Mouse (Mus musculus): ENCODE data around the gene Smarcc2.
A peak's percentile ranks its signal among the peaks of the same experiment; 100 is the strongest.
"Not testable (repeated sequence)": the region's sequence is repeated elsewhere in the genome, so short reads cannot be mapped to it uniquely, and the experiment has no call there.

The Smarcc2 gene

GRCm38 (mm10) chr10:128442718-128443117 lies 16.3 kb upstream of the Smarcc2 start:
- DNase-seq (ENCODE audit: low spot score), result peak; percentile 17

- DNase-seq (ENCODE audit: low spot score), result no peak
These were observed 14.7 kb upstream of the Smarcc2 start for GRCm38 (mm10) chr10:128444354-128444753.

- DNase-seq (ENCODE audit: low spot score), result no peak
These were observed 13.6 kb upstream of the Smarcc2 start for GRCm38 (mm10) chr10:128445407-128445806.

GRCm38 (mm10) chr10:128451014-128451413 lies 8.0 kb upstream of the Smarcc2 start:
- no peak for DNase-seq (ENCODE audit: low spot score)

GRCm38 (mm10) chr10:128454471-128454870 lies 4.6 kb upstream of the Smarcc2 start:
- no peak for DNase-seq (ENCODE audit: low spot score)

- peak; percentile 72 for DNase-seq (ENCODE audit: low spot score)
These were observed 3.8 kb upstream of the Smarcc2 start for GRCm38 (mm10) chr10:128455280-128455679.

- DNase-seq (ENCODE audit: low spot score), result no peak
These were observed 1.4 kb upstream of the Smarcc2 start for GRCm38 (mm10) chr10:128457676-128458075.

- DNase-seq (ENCODE audit: low spot score), result peak; percentile 92
These were observed 715 bp upstream of the Smarcc2 start for GRCm38 (mm10) chr10:128458348-128458718.

GRCm38 (mm10) chr10:128459409-128460269 lies 591 bp downstream of the Smarcc2 start:
- DNase-seq (ENCODE audit: low spot score), result peak; percentile 39

GRCm38 (mm10) chr10:128460270-128460630 lies 1.2 kb downstream of the Smarcc2 start:
- DNase-seq (ENCODE audit: low spot score), result no peak

GRCm38 (mm10) chr10:128474366-128474765 lies 15.3 kb downstream of the Smarcc2 start:
- DNase-seq (ENCODE audit: low spot score), result no peak

GRCm38 (mm10) chr10:128486370-128486769 lies 27.3 kb downstream of the Smarcc2 start:
- no peak for DNase-seq (ENCODE audit: low spot score)

- DNase-seq (ENCODE audit: low spot score), result no peak
These were observed 29.0 kb downstream of the Smarcc2 start for GRCm38 (mm10) chr10:128487861-128488712.

- DNase-seq (ENCODE audit: low spot score), result no peak
These were observed 29.7 kb downstream of the Smarcc2 start for GRCm38 (mm10) chr10:128488776-128489175.

- no peak for DNase-seq (ENCODE audit: low spot score)
These were observed 30.3 kb downstream of the Smarcc2 start for GRCm38 (mm10) chr10:128489380-128489779.

- no peak for DNase-seq (ENCODE audit: low spot score)
These were observed 30.7 kb downstream of the Smarcc2 start for GRCm38 (mm10) chr10:128489785-128490184.

GRCm38 (mm10) chr10:128490232-128490631 lies 31.2 kb downstream of the Smarcc2 start:
- DNase-seq (ENCODE audit: low spot score), result peak; percentile 48

GRCm38 (mm10) chr10:128490912-128491311 lies 31.9 kb downstream of the Smarcc2 start:
- no peak for DNase-seq (ENCODE audit: low spot score)

- no peak for DNase-seq (ENCODE audit: low spot score)
These were observed 32.4 kb downstream of the Smarcc2 start for GRCm38 (mm10) chr10:128491495-128491894.

GRCm38 (mm10) chr10:128492051-128492450 lies 33.0 kb downstream of the Smarcc2 start:
- DNase-seq (ENCODE audit: low spot score), result not testable (repeated sequence)

- peak; percentile 76 for DNase-seq (ENCODE audit: low spot score)
These were observed 33.7 kb downstream of the Smarcc2 start for GRCm38 (mm10) chr10:128492633-128493311.

- no peak for DNase-seq (ENCODE audit: low spot score)
These were observed 34.3 kb downstream of the Smarcc2 start for GRCm38 (mm10) chr10:128493319-128493694.
